8 mouse cellular contexts compared by ENCODE assay signal in genomic region chr5:106574560-106574946, GRCm38 (mm10). TPM values are rescaled to one million over a fixed set of nuclear protein-coding genes. Genes with fewer than 3 reads are reported as not detected.
DNase-seq lines count a peak whose midpoint lies in the region; ATAC-seq and TF ChIP-seq lines count a peak whose summit lies in the region.

No protein-coding gene starts in this region.

- CTCF ChIA-PET in Patski (lab: Charles Lee), result no interaction called here

- H3K36me3 ChIP-seq in hindbrain, embryonic 10.5 days, result no peaks in the 10 kb centered on the region
- H3K36me3 ChIP-seq in lung, embryonic 15.5 days, result no peaks in the 10 kb centered on the region

- peak overlapping the region; percentile 48 for H3K9ac ChIP-seq in lung, embryonic 15.5 days

- TF ChIP-seq CTCF in Patski (IDR thresholded peaks at IDR 0.05), result peak; percentile 98

- ATAC-seq in Patski, result peak; percentile 95
- ATAC-seq in lung, embryonic 15.5 days (ENCODE audit: borderline replicate concordance, extremely low read depth, low FRiP score, low TSS enrichment), result peak; percentile 94

- H3K4me3 ChIP-seq in hindbrain, embryonic 10.5 days, result peak overlapping the region; percentile 68
- peak overlapping the region; percentile 48 for H3K4me3 ChIP-seq in lung, embryonic 15.5 days

- no peaks in the 10 kb centered on the region for H3K9me3 ChIP-seq in hindbrain, embryonic 10.5 days
- no peaks in the 10 kb centered on the region for H3K9me3 ChIP-seq in lung, embryonic 15.5 days

- peak overlapping the region; percentile 98 for H3K4me2 ChIP-seq in lung, embryonic 15.5 days

- H3K4me1 ChIP-seq in hindbrain, embryonic 10.5 days (replicated peaks), result peaks cover 15% of the 10 kb centered on the region
- peaks cover 5% of the 10 kb centered on the region for H3K4me1 ChIP-seq in lung, embryonic 15.5 days

- in situ Hi-C loops in Patski (cut with MboI; ENCODE audit: low pct_unique_long_range_greater_than_20kb), result no loop called here

- H3K27ac ChIP-seq in hindbrain, embryonic 10.5 days, result peak overlapping the region; percentile 87
- no peak overlapping the region for H3K27ac ChIP-seq in lung, embryonic 15.5 days

- under 1% methylated on average over 45 of the region's 45 CpGs for WGBS in hindbrain, embryonic 10.5 days
- under 1% methylated on average over 45 of the region's 45 CpGs for WGBS in lung, embryonic 15.5 days

- POLR2A ChIA-PET in Patski (lab: Charles Lee), result no interaction called here

- peak; percentile 4 for DNase-seq in Patski (ENCODE audit: low read depth, low spot score)
- peak; percentile 97 to 98 for DNase-seq in cerebellum, postnatal 10 days
- peak; percentile 33 to 88 for DNase-seq in frontal cortex, adult 2 months (ENCODE audit: extremely low spot score in 1 of 2, low spot score in 1 of 2)
- peak; percentile 90 for DNase-seq in hindbrain, embryonic 10.5 days (ENCODE audit: low spot score)
- peak; percentile 71 for DNase-seq in layer of hippocampus, adult 9-11 months
- peak; percentile 62 for DNase-seq in ovary, adult 18-20 months (ENCODE audit: low spot score)
- DNase-seq in thymus, adult 18-20 months, result peak; percentile 40 to 54

- peaks cover 20% of the 10 kb centered on the region for H3K27me3 ChIP-seq in Patski
- H3K27me3 ChIP-seq in hindbrain, embryonic 10.5 days (ENCODE audit: insufficient read depth, poor library complexity, severe bottlenecking), result peaks cover 73% of the 10 kb centered on the region
- peaks cover 25% of the 10 kb centered on the region for H3K27me3 ChIP-seq in lung, embryonic 15.5 days

RNA-seq across cellular contexts. Expression of gene Gm17304, which starts 34.3 kb away (rescaled TPM):
- polyA plus RNA-seq in Patski (2021), result not detected
- polyA plus RNA-seq in frontal cortex, adult 2 months (2012; rRNA removed), result not detected in 2 replicates
- polyA plus RNA-seq in hindbrain, embryonic 10.5 days (2016; fragmentation: Nextera tagmentation; extraction: Ambion mirVana), result not detected in 2 replicates
- not detected in 2 replicates for polyA plus RNA-seq in lung, embryonic 15.5 days (2015; fragmentation: Nextera tagmentation; extraction: Ambion mirVana)

Comparison
In these comparisons a context has a peak if more than half of its experiments do, and no peak if none do; other contexts are left out.
1. DNase-seq: peak in every context shown above with its lines; median percentile 98 in cerebellum, postnatal 10 days; 90 in hindbrain, embryonic 10.5 days; 71 in layer of hippocampus, adult 9-11 months; 62 in ovary, adult 18-20 months; 60 in frontal cortex, adult 2 months; 47 in thymus, adult 18-20 months; 4 in Patski.